Mouse (Mus musculus) ES-Bruce4 (cell line): ENCODE measurements around the gene Arih2.

ENCODE experiments used
- CTCF ChIP-seq: IDR thresholded peaks from one replicate; pipeline ENCODE4 v1.8.1; 2011; ENCODE audit warnings: low read depth, low read length
- EP300 ChIP-seq: IDR thresholded peaks from 2 replicates; pipeline ENCODE4 v1.6.1; 2011; ENCODE audit warnings: low read depth, low read length; ENCODE audit not compliant: insufficient read depth
- POLR2A ChIP-seq: IDR thresholded peaks from one replicate; pipeline ENCODE4 v1.8.1; 2011; ENCODE audit warnings: low read length; ENCODE audit not compliant: insufficient read depth

DNA sequence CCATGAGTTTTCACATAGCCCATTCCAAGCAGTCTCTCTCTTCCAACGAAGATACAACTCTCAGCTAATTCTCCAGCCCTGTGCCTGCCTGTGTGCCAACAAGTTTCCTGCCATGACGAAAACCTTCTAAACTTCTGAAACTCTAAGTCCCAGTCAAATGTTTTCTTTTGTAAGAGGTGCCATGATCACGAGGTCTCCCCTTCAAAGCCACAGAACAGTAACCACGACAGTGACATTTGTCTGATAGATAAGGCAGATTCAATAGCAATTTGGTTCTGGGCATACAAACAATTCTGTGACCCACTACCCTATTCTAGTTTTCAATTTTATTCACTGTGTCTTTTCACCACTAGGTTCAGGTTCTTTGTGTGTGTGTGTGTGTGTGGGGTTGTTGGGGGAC lies 21.0 kb downstream of the Arih2 start:
- TF ChIP-seq POLR2A (no peak), CTCF (no peak), EP300 (no peak)
